Mouse (Mus musculus): Measurements from ENCODE around the gene Slc38a10. TPM values are rescaled to one million over a fixed set of nuclear protein-coding genes. Genes with fewer than 3 reads are reported as not detected.

Slc38a10 gene
- total RNA-seq, 2 experiments from 2014 or later, result 132 to 147 TPM

DNA sequence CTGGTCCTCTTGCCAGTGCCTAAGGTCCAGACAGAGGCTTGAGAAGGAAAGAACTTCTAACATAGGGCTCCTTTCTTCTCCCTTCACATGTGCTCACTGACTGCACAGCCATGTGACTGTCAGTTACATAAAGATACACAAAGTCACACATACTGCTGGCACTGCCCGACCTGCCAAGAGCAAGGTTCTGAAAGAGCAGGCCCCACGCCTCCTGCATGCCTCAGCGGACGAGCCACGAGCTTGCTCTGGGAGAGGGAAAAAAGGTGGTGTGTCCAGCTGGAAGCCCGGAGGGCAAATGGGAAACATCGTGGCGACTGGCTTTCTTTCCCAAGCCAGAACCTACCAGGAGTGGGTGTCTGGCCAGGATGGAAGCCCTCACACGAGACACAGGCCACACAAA lies 43.4 kb downstream of the Slc38a10 start:
- no peak for DNase-seq (ENCODE audit: low spot score in 2 of 2)

DNA sequence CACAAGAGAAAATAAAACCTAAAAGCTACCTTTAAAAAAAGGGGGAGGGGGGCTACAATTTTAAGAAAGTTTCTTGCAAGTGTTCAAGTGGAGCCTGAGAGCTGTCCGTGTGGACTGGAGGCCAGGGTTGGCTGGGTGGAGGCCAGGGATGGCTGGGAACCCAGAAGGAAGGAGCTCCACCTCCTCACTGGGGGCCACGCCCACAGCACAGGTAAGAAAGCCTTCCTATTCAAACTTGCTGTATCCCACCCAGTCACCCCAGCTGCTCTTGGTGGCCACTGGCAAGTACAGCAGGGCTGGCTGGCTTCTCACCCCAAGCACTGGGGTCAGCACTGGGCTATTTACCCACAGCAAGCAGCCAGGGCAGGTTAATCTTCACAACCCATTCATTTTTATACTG lies 44.1 kb downstream of the Slc38a10 start:
- no peak for DNase-seq (ENCODE audit: low spot score in 2 of 2)

GRCm38 (mm10) chr11:120103431-120103997 lies 47.6 kb downstream of the Slc38a10 start:
- DNase-seq (ENCODE audit: low spot score in 2 of 2), result no peak

DNA sequence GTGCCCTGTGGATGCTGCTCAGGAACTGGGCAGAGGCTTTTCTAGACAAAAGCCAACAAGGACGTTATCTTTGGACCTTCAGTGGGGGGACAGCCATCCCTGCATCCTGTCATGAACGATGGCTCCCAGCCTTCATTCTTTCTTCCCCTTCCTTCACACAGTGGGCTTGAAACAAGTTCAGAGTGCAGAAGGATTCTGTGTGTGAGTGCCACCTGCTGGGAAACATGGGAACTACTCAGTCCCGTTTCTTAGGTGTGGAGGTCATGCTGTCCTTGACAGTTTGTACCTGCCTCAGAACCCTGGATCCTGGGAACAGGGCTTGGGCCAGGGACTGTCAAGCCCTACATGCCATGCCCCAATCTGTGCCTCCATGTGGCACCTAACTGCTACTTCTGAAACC lies 50.1 kb downstream of the Slc38a10 start:
- peak in 1 of 2 experiments; percentile 45 for DNase-seq (ENCODE audit: low spot score in 2 of 2)

DNA sequence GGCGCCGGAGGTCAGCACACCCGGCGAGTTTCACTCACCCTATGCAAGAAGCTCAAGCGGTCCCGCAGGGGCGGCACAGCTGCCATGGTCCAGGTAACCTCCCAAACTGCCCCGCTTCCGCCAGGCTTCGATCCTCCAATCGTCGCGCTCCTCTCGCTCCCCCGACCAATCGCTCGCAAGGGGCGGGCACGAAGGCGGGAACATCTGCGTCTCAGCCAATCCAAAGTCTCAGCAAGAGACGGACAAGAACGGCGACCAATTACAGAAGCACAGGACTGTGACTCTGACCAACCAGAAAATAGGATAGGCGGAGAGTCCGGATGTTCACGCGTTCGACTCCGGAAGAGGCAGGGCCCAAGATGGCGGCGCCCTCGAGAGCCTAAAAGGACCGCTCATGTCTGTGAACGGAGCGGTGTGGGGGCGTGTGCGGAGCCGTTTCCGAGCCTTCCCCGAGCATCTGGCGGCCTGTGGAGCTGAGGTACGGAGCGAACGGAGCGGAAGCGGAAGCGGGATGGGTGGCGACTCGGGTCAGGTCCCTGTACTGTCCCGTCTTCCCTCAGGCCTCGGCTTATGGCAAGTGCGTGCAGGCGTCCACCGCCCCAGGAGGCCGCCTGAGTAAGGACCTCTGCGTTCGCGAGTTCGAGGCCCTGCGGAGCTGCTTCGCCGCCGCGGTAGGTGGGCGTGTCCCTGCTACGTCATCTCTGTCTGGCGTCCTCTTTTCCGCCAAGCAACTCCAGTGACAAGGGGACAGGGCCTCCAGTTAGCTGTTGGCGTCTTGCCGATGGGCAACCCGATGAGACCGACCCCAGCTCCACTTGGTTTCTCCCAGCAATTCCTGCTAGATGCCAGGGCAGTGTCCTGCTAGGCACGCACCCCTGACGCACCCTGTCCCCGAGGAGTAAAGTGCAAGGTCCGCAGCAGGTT lies 52.3 kb downstream of the Slc38a10 start, which contains the start of the genes Tepsin and Ndufaf8:
Gene Tepsin, minus strand, starts transcription at position 144 of the 924 bp plus-strand sequence.
Gene Ndufaf8, plus strand, starts transcription at position 341 of the 924 bp plus-strand sequence.
- peak; percentile 96 to 98 for DNase-seq (ENCODE audit: low spot score in 2 of 2)

DNA sequence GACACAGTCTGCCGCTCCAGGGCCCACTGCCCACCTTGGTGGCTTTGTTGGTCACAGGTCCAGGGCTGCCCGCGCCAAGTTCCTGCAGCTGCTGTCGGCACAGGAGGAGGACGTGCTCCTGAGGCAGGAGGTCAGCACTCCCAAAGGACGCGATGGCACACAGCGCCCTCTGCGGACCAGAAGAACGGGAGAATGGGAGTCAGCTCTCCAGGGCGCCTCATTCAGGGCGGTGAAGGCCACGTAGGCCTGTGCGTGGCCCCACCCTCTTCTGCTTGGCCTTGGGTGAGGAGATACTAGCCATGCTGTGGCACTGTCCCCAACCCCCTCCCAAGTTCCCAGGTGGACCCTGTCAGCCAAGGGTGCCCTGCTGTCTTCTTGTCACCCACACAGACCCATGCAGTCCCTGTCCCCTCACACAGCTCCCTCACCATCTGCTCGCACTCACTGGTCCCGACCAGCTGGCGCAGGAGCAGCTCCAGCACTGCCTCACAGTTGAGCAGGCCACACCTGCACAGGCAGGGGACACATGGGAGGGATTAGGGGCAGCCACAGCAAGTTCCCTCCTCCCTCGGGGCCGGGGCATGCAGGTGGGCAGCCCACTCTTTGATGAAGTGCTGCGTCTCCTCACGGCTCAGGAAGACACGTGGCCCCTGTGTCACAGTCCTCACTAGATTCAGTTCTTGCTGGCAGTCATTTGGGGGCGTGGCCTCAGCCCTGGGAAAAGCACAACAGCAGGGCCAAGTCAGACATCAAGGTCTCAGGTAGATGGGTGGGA lies 58.1 kb downstream of the Slc38a10 start:
- peak in 1 of 2 experiments; percentile 48 for DNase-seq (ENCODE audit: low spot score in 2 of 2)

DNA sequence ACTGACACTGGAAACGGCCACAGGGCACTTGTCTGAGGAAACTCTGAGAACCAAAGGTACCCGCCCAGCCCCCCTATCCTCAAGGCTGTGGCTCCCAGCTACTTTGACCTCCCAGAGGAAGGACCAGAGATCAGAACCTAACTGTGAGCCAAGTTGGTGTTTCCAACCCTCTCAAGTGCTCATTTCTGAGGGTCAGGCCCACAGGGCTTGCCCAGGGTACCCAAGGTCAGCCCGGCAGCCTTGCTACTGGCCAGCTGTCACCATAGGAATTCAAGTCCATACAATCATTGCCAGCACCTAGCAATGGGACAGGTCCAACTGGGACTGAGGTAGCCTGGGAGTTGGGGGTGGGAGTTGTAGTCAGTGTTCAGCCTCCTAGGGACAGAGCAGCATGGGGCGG lies 60.5 kb downstream of the Slc38a10 start:
- no peak for DNase-seq (ENCODE audit: low spot score in 2 of 2)

DNA sequence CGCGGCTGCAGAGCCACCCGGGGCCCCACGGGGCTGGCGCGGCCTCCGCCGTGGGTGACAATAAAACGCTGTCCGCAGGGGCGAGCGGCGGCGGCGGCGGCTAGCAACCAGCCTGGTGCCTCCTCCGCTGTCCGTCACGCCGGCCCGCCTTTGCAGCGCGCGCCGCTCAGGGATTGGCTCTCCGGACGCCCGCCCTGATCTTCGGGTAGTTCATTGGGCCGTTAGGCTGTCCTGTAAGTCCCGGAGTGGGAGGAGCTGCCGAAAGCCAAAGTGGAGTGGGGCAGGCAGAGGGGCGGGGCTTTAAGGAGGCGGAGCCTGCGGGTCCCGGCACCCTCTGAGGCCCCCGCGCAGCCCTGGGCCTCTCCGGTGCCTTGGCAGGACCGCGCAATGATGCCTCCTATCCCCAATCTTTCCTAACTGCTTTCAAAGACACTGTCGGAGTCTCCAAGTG lies 64.4 kb downstream of the Slc38a10 start, which contains the start of gene Cep131:
Gene Cep131, minus strand, starts transcription at position 126 of the 451 bp plus-strand sequence.
- peak; percentile 92 to 94 for DNase-seq (ENCODE audit: low spot score in 2 of 2)

- DNase-seq (ENCODE audit: low spot score in 2 of 2), result no peak
These were observed 65.1 kb downstream of the Slc38a10 start for GRCm38 (mm10) chr11:120085891-120086627.

DNA sequence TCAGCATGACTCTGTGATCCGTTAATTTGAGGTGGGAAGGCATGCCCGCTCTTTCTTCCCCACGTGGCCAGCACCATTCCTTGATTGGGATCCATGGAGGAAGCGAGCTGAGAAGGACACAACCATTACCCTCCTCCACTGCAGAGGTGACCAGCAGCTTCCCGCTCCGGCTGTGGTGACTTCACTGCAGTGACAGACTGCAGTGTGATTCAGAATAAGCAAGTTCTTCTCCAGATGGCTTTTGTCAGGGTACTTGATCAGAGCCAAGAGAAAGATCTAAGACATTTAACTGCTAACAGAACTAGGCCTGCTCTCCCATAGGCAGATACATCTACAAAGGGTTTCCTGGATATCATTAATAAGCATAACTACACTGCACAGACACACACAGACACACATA lies 70.9 kb downstream of the Slc38a10 start:
- no peak for DNase-seq (ENCODE audit: low spot score in 2 of 2)

- DNase-seq (ENCODE audit: low spot score in 2 of 2), result no peak
These were observed 75.0 kb downstream of the Slc38a10 start for GRCm38 (mm10) chr11:120076191-120076590.

GRCm38 (mm10) chr11:120072986-120073647 lies 78.0 kb downstream of the Slc38a10 start:
- no peak for DNase-seq (ENCODE audit: low spot score in 2 of 2)

DNA sequence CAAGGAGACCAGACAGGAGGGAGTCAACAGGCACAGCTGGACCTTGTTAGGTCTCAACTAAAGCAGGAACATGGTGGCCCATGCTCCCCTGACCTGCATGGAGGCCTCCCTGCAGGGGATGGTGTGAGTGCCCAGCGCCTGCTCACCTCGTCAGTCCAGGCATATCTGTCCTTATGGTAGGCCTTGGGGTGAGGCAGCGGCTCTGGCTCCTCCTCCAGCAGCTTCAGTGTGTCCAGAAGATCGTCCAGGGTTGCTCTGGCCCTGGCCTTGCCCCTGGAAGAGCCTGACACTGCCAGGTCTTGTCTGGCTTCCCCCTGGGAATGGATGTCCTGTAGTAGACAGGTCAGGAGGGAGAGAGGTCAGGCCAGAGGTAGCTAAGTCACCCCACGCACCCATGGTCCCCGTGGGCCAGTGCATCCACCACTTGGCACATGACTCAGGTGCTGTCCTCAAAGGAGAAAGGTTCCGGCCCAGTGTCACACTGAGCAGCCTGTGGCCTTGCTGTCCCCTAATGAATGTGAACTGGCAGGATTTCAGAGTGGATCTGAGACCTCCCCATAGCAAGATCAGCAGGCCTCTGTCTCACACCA lies 79.3 kb downstream of the Slc38a10 start:
- peak in 1 of 2 experiments; percentile 40 for DNase-seq (ENCODE audit: low spot score in 2 of 2)

GRCm38 (mm10) chr11:120071065-120071464 lies 80.1 kb downstream of the Slc38a10 start:
- DNase-seq (ENCODE audit: low spot score in 2 of 2), result no peak

- DNase-seq (ENCODE audit: low spot score in 2 of 2), result no peak
These were observed 80.7 kb downstream of the Slc38a10 start for GRCm38 (mm10) chr11:120070286-120070930.

DNA sequence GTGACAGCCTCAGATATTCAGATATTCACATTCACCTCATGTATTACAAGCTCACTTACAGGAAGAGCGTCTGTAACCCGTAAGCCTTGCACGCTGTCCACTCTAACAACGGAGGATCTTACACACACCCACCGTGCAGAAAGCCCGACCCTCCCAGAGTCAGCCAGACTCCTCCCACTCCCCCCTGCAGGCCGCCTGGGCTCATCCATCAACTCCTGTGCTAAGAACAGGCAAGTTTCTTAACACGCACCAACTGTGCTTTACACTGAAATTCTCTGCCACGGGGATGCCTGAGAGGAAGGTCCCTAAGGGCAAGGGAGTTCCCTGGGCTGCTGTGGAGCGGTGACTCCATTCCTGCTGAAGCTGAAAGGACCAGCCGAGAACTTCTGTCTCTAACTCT lies 81.9 kb downstream of the Slc38a10 start:
- DNase-seq (ENCODE audit: low spot score in 2 of 2), result no peak

DNA sequence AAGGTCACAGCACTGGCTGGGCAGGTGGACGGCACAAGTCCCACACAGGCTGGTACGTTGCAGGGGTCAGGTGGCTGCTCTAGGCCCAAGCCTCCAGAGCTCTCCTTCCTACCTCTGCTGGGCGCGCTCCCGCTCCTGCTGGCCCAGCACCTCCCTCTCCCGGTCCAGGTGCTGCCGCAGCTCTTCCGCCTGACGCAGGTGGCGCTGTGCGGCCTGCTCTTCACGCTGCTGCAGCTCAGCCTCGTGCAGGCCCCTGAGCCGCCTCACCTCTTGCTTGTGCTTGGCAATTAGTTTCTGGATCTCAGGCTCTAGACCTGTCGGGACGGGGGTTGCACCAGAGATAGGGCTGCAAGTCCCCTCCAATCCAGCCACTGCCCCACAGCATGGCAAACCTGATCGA lies 83.3 kb downstream of the Slc38a10 start:
- DNase-seq (ENCODE audit: low spot score in 2 of 2), result no peak

- peak in 1 of 2 experiments; percentile 49 for DNase-seq (ENCODE audit: low spot score in 2 of 2)
These were observed 85.9 kb downstream of the Slc38a10 start for GRCm38 (mm10) chr11:120065291-120065690.

- DNase-seq (ENCODE audit: low spot score in 2 of 2), result no peak
These were observed 86.5 kb downstream of the Slc38a10 start for GRCm38 (mm10) chr11:120064668-120065040.
